Mouse (Mus musculus) myocyte (in vitro differentiated cells): ENCODE measurements at regions not wholly inside any gene's neighbourhood (a gene's known extent, or its start where the extent isn't known, plus 50 kb on each side); places are given as distances from the start of the nearest gene placed in this dataset.

ENCODE experiments used
- H3K27me3 ChIP-seq: one replicate; pipeline ENCODE4 v1.6.1; 2011; ENCODE audit not compliant: control insufficient read depth, insufficient read depth, insufficient read length
- H3K36me3 ChIP-seq: one replicate; pipeline ENCODE4 v1.6.1; 2011; ENCODE audit not compliant: control insufficient read depth, insufficient read depth
- H3K4me2 ChIP-seq: one replicate; pipeline ENCODE4 v1.6.1; 2011; ENCODE audit warnings: low read depth, control low read depth
- H3K4me3 ChIP-seq: one replicate; pipeline ENCODE4 v1.5.1; 2011; ENCODE audit warnings: mild to moderate bottlenecking, control low read depth, moderate library complexity
- H3K79me2 ChIP-seq: one replicate; pipeline ENCODE4 v1.6.1; 2011; ENCODE audit not compliant: control insufficient read depth, insufficient read depth
- H3ac ChIP-seq: one replicate; pipeline ENCODE4 v1.6.1; 2011; ENCODE audit not compliant: control insufficient read depth, insufficient read length
- CEBPB ChIP-seq: IDR thresholded peaks from 2 replicates; pipeline ENCODE4 v1.6.1; 2011; ENCODE audit warnings: mild to moderate bottlenecking, moderate library complexity; ENCODE audit not compliant: poor library complexity, insufficient read depth, severe bottlenecking
- E2F4 ChIP-seq: IDR thresholded peaks from one replicate; pipeline ENCODE4 v1.6.1; 2011; ENCODE audit warnings: mild to moderate bottlenecking, control low read depth, moderate library complexity; ENCODE audit not compliant: insufficient read depth
- MAX ChIP-seq: IDR thresholded peaks from one replicate; pipeline ENCODE4 v1.6.1; 2011; ENCODE audit warnings: low read depth, mild to moderate bottlenecking, control low read depth
- MYOD1 ChIP-seq, 3 experiments: IDR thresholded peaks; one replicate each; pipeline ENCODE4 v1.6.1; 2011; ENCODE audit warnings: control low read depth in 2 of 3, low read depth in 2 of 3, mild to moderate bottlenecking in 2 of 3, moderate library complexity in 1 of 3; ENCODE audit not compliant: insufficient read length in 2 of 3, control insufficient read depth in 1 of 3
- MYOG ChIP-seq, 3 experiments: IDR thresholded peaks; one replicate each; pipeline ENCODE4 v1.6.1; 2011; ENCODE audit warnings: control low read depth in 2 of 3, low read depth in 2 of 3, mild to moderate bottlenecking in 2 of 3; ENCODE audit not compliant: insufficient read length in 2 of 3, control insufficient read depth in 1 of 3, insufficient read depth in 1 of 3
- POLR2A ChIP-seq: IDR thresholded peaks from one replicate; pipeline ENCODE4 v1.6.1; 2011; ENCODE audit warnings: low read depth, mild to moderate bottlenecking, control low read depth, moderate library complexity; ENCODE audit not compliant: insufficient read length
- POLR2AphosphoS2 ChIP-seq: IDR thresholded peaks from one replicate; pipeline ENCODE4 v1.6.1; 2011; ENCODE audit warnings: low read depth, control low read depth; ENCODE audit not compliant: insufficient read length
- REST ChIP-seq: IDR thresholded peaks from one replicate; pipeline ENCODE4 v1.6.1; 2011; ENCODE audit warnings: mild to moderate bottlenecking, control low read depth, moderate library complexity; ENCODE audit not compliant: insufficient read depth, insufficient read length
- SRF ChIP-seq: IDR thresholded peaks from one replicate; pipeline ENCODE4 v1.6.1; 2011; ENCODE audit warnings: low read depth; ENCODE audit not compliant: control insufficient read depth, insufficient read length
- TCF12 ChIP-seq: IDR thresholded peaks from one replicate; pipeline ENCODE4 v1.6.1; 2011; ENCODE audit warnings: mild to moderate bottlenecking, control low read depth; ENCODE audit not compliant: poor library complexity, insufficient read depth, severe bottlenecking
- TCF3 ChIP-seq: IDR thresholded peaks from one replicate; pipeline ENCODE4 v1.6.1; 2011; ENCODE audit warnings: low read depth, control low read depth; ENCODE audit not compliant: insufficient read length
- USF1 ChIP-seq: IDR thresholded peaks from one replicate; pipeline ENCODE4 v1.6.1; 2011; ENCODE audit warnings: low read depth, mild to moderate bottlenecking, control low read depth, moderate library complexity

GRCm38 (mm10) chr13:28560081-28560480, 302.8 kb downstream of the Gm11361 start:
- Histone ChIP-seq H3K27me3 (no peaks in the 10 kb centered on the region), H3K36me3 (no peaks in the 10 kb centered on the region), H3K4me3 (no peak overlapping the region), H3K79me2 (no peaks in the 10 kb centered on the region), H3ac (no peak overlapping the region), H3K4me2 (no peak overlapping the region)
- no peak for TF ChIP-seq TCF3
- no peak for TF ChIP-seq MYOD1 (IDR thresholded peaks at IDR 0.05; ENCODE audit: control insufficient read depth in 1 of 3, insufficient read length in 2 of 3, low read depth in 2 of 3)
- TF ChIP-seq POLR2AphosphoS2 = no peak
- no peak for TF ChIP-seq POLR2A
- TF ChIP-seq USF1 = no peak
- TF ChIP-seq SRF = no peak
- no peak for TF ChIP-seq REST
- no peak for TF ChIP-seq TCF12
- TF ChIP-seq MYOG (IDR thresholded peaks at IDR 0.05; ENCODE audit: control insufficient read depth in 1 of 3, insufficient read depth in 1 of 3, insufficient read length in 2 of 3, low read depth in 2 of 3) = no peak
- no peak for TF ChIP-seq MAX
- no peak for TF ChIP-seq E2F4
- no peak for TF ChIP-seq CEBPB

- H3K36me3 ChIP-seq = no peaks in the 10 kb centered on the region
- H3K79me2 ChIP-seq = no peaks in the 10 kb centered on the region
- no peak overlapping the region for H3K4me3 ChIP-seq
- H3K27me3 ChIP-seq = no peaks in the 10 kb centered on the region
- no peak overlapping the region for H3ac ChIP-seq
- H3K4me2 ChIP-seq = no peak overlapping the region
- TF ChIP-seq CEBPB (no peak), MYOG (IDR thresholded peaks at IDR 0.05; ENCODE audit: control insufficient read depth in 1 of 3, insufficient read depth in 1 of 3, insufficient read length in 2 of 3, low read depth in 2 of 3) (no peak), E2F4 (no peak), MYOD1 (IDR thresholded peaks at IDR 0.05; ENCODE audit: control insufficient read depth in 1 of 3, insufficient read length in 2 of 3, low read depth in 2 of 3) (no peak), USF1 (no peak), POLR2A (no peak), TCF3 (no peak), SRF (no peak), TCF12 (no peak), MAX (no peak), REST (no peak), POLR2AphosphoS2 (no peak)
These were observed 299.8 kb downstream of the Gm11361 start for GRCm38 (mm10) chr13:28557032-28557570.

GRCm38 (mm10) chr13:28556385-28556938, 299.1 kb downstream of the Gm11361 start:
- H3K36me3 ChIP-seq = no peaks in the 10 kb centered on the region
- H3K27me3 ChIP-seq = no peaks in the 10 kb centered on the region
- H3K4me2 ChIP-seq = no peak overlapping the region
- TF ChIP-seq REST = no peak
- TF ChIP-seq POLR2AphosphoS2 = no peak
- TF ChIP-seq USF1 = no peak
- TF ChIP-seq SRF = no peak
- TF ChIP-seq MYOG (IDR thresholded peaks at IDR 0.05; ENCODE audit: control insufficient read depth in 1 of 3, insufficient read depth in 1 of 3, insufficient read length in 2 of 3, low read depth in 2 of 3) = no peak
- no peak for TF ChIP-seq CEBPB
- no peak for TF ChIP-seq MAX
- no peak for TF ChIP-seq E2F4
- no peak for TF ChIP-seq TCF12
- TF ChIP-seq MYOD1 (IDR thresholded peaks at IDR 0.05; ENCODE audit: control insufficient read depth in 1 of 3, insufficient read length in 2 of 3, low read depth in 2 of 3) = no peak
- no peak for TF ChIP-seq TCF3
- TF ChIP-seq POLR2A = no peak
- no peak overlapping the region for H3ac ChIP-seq
- H3K79me2 ChIP-seq = no peaks in the 10 kb centered on the region
- H3K4me3 ChIP-seq = no peak overlapping the region

- Histone ChIP-seq H3ac (no peak overlapping the region), H3K27me3 (no peaks in the 10 kb centered on the region), H3K4me2 (no peak overlapping the region), H3K79me2 (no peaks in the 10 kb centered on the region), H3K4me3 (no peak overlapping the region), H3K36me3 (no peaks in the 10 kb centered on the region)
- TF ChIP-seq CEBPB (no peak), MYOG (IDR thresholded peaks at IDR 0.05; ENCODE audit: control insufficient read depth in 1 of 3, insufficient read depth in 1 of 3, insufficient read length in 2 of 3, low read depth in 2 of 3) (no peak), E2F4 (no peak), POLR2A (no peak), REST (no peak), USF1 (no peak), MYOD1 (IDR thresholded peaks at IDR 0.05; ENCODE audit: control insufficient read depth in 1 of 3, insufficient read length in 2 of 3, low read depth in 2 of 3) (no peak), SRF (no peak), TCF12 (no peak), POLR2AphosphoS2 (no peak)
These were observed 297.0 kb downstream of the Gm11361 start for GRCm38 (mm10) chr13:28554143-28554830.
